Mouse (Mus musculus): Measurements from ENCODE around the gene Nmi. TPM values are rescaled to one million over a fixed set of nuclear protein-coding genes. Genes with fewer than 3 reads are reported as not detected.
"Not testable (repeated sequence)": the region's sequence is repeated elsewhere in the genome, so short reads cannot be mapped to it uniquely, and the experiment has no call there.

Nmi gene
- 15.6 and 18.5 TPM in 2 replicates for polyA plus RNA-seq (2014; fragmentation: Nextera tagmentation; extraction: Ambion mirVana)

DNA sequence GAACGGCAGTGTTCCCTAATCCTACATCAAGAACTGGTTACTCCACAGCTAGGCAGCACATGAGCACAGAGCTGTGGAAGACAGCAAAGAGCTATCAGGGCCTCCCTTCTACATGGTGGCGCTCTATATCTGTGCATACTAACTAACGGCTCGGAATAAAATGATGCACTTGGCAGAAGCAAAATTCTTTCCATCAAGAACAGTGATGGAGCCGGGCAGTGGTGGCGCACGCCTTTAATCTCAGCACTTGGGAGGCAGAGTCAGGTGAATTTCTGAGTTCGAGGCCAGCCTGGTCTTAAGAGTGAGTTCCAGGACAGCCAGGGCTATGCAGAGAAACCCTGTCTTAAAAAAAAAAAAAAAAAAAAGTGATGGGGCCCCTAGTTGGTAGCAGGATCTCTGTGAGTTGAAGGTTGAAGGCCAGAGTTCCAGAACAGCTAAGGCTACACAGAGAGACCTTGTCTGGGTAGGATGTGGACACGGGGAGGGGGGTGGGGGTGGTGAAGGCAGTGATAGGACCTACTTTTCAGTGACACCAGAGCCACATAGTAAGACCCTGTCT lies at the start of gene Nmi:
Gene Nmi, minus strand, starts transcription at position 85 of the 559 bp plus-strand sequence.
- peak within 1 kb of the TSS; percentile 63 for H3K4me3 ChIP-seq (ENCODE audit: low read depth, low read length)
- DNase-seq (ENCODE audit: low spot score) (peak; percentile 61), ATAC-seq (replicated peaks; ENCODE audit: low FRiP score, low TSS enrichment, low read depth) (no peak)
- H3K4me2 ChIP-seq (ENCODE audit: low read length), result peak within 1 kb of the TSS; percentile 63
- peak within 1 kb of the TSS; percentile 68 for H3K9ac ChIP-seq (ENCODE audit: low read length)
- 0 out of 2 replicates have a peak, but pooled peaks cover 2% of the 10 kb centered on the region for H3K9me3 ChIP-seq (ENCODE audit: control insufficient read depth, low read length)
- H3K27me3 ChIP-seq (replicated peaks; ENCODE audit: control insufficient read depth, insufficient read depth, low read length), result no peaks in the 10 kb centered on the region
- H3K27ac ChIP-seq (ENCODE audit: low read depth), result peak within 1 kb of the TSS; percentile 88
- 0 out of 2 replicates have a peak, but pooled peaks cover 3% of the 10 kb centered on the region for H3K4me1 ChIP-seq (replicated peaks; ENCODE audit: control insufficient read depth, insufficient read depth, low read length)
- 74% methylated on average over 9 of the region's 9 CpGs for WGBS
- H3K36me3 ChIP-seq (ENCODE audit: control insufficient read depth, insufficient read depth, low read length), result no peaks in the 10 kb centered on the region

DNA sequence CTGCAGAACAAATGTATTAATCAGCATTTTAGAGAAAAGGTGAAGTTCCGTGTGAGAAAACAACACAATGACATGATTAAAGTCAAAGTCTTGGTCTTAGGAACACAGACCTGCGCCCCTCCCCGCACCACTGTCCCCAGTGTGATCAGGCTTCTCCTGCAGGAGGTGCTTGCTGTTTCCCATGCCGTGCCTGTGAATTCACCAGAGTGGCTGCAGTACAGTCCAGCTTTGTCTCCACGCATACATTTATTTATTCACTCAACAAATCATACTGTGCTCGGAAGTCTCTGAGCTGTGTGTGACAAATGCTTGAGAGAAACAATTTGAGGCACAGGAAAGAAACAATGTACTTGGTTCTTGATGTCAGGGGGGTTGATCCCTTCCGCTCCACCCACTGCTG lies 43.1 kb upstream of the Nmi start:
- Histone ChIP-seq H3K27ac (ENCODE audit: low read depth) (no peak overlapping the region), H3K27me3 (replicated peaks; ENCODE audit: control insufficient read depth, insufficient read depth, low read length) (no peaks in the 10 kb centered on the region), H3K4me3 (ENCODE audit: low read depth, low read length) (no peak overlapping the region), H3K36me3 (ENCODE audit: control insufficient read depth, insufficient read depth, low read length) (no peaks in the 10 kb centered on the region), H3K4me2 (ENCODE audit: low read length) (no peak overlapping the region), H3K9ac (ENCODE audit: low read length) (no peak overlapping the region), H3K9me3 (ENCODE audit: control insufficient read depth, low read length) (no peaks in the 10 kb centered on the region), H3K4me1 (replicated peaks; ENCODE audit: control insufficient read depth, insufficient read depth, low read length) (no peaks in the 10 kb centered on the region)
- 45% methylated on average over 7 of the region's 7 CpGs for WGBS
- DNase-seq (ENCODE audit: low spot score) (no peak), ATAC-seq (replicated peaks; ENCODE audit: low FRiP score, low TSS enrichment, low read depth) (no peak)

DNA sequence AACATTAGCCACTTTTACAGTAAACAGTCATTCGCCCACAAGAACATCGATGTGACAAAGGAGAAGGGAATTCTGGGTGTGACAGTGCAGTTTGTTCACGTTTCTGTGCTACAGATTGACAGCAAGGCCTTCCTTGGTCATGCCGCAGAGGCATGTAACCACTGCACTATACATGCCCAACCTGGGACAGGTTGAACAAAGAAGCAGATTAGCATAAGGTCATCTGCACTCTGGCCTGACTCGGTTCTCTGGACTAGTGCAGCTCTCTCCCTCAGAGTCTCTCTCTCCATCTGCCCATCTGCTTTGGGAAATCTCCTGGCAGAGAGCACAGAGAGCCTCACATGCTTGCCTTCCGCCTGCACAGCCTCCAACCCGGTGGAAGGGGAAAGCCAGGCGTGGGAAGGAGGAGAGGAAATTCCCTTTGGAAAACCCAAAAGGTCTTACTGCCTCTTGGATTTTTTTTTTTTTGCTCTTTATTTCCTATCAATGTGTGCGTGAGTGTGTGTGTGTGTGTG lies 40.1 kb upstream of the Nmi start:
- 76% methylated on average over 9 of the region's 9 CpGs for WGBS
- Histone ChIP-seq H3K36me3 (ENCODE audit: control insufficient read depth, insufficient read depth, low read length) (no peaks in the 10 kb centered on the region), H3K27me3 (replicated peaks; ENCODE audit: control insufficient read depth, insufficient read depth, low read length) (no peaks in the 10 kb centered on the region), H3K27ac (ENCODE audit: low read depth) (no peak overlapping the region), H3K4me2 (ENCODE audit: low read length) (no peak overlapping the region), H3K9me3 (ENCODE audit: control insufficient read depth, low read length) (no peaks in the 10 kb centered on the region), H3K9ac (ENCODE audit: low read length) (no peak overlapping the region), H3K4me1 (replicated peaks; ENCODE audit: control insufficient read depth, insufficient read depth, low read length) (no peaks in the 10 kb centered on the region), H3K4me3 (ENCODE audit: low read depth, low read length) (no peak overlapping the region)
- DNase-seq (ENCODE audit: low spot score) (no peak), ATAC-seq (replicated peaks; ENCODE audit: low FRiP score, low TSS enrichment, low read depth) (no peak)

GRCm38 (mm10) chr2:52011820-52012219 lies 38.5 kb upstream of the Nmi start:
- WGBS, result 87% methylated on average over 3 of the region's 3 CpGs
- not testable (repeated sequence) for H3K4me3 ChIP-seq (ENCODE audit: low read depth, low read length); H3K4me2 ChIP-seq (ENCODE audit: low read length); DNase-seq (ENCODE audit: low spot score); H3K27me3 ChIP-seq (replicated peaks; ENCODE audit: control insufficient read depth, insufficient read depth, low read length); ATAC-seq (replicated peaks; ENCODE audit: low FRiP score, low TSS enrichment, low read depth); H3K9ac ChIP-seq (ENCODE audit: low read length); H3K36me3 ChIP-seq (ENCODE audit: control insufficient read depth, insufficient read depth, low read length); H3K9me3 ChIP-seq (ENCODE audit: control insufficient read depth, low read length); H3K27ac ChIP-seq (ENCODE audit: low read depth); H3K4me1 ChIP-seq (replicated peaks; ENCODE audit: control insufficient read depth, insufficient read depth, low read length)

GRCm38 (mm10) chr2:52006380-52006779 lies 33.1 kb upstream of the Nmi start:
- Histone ChIP-seq H3K27ac (ENCODE audit: low read depth) (no peak overlapping the region), H3K9me3 (ENCODE audit: control insufficient read depth, low read length) (no peaks in the 10 kb centered on the region), H3K4me3 (ENCODE audit: low read depth, low read length) (no peak overlapping the region), H3K4me2 (ENCODE audit: low read length) (no peak overlapping the region), H3K4me1 (replicated peaks; ENCODE audit: control insufficient read depth, insufficient read depth, low read length) (no peaks in the 10 kb centered on the region), H3K27me3 (replicated peaks; ENCODE audit: control insufficient read depth, insufficient read depth, low read length) (no peaks in the 10 kb centered on the region), H3K9ac (ENCODE audit: low read length) (no peak overlapping the region), H3K36me3 (ENCODE audit: control insufficient read depth, insufficient read depth, low read length) (no peaks in the 10 kb centered on the region)
- DNase-seq (ENCODE audit: low spot score) (no peak), ATAC-seq (replicated peaks; ENCODE audit: low FRiP score, low TSS enrichment, low read depth) (no peak)
- WGBS, result 74% methylated on average over 3 of the region's 3 CpGs

- WGBS, result 87% methylated on average over 10 of the region's 10 CpGs
- H3K4me3 ChIP-seq (ENCODE audit: low read depth, low read length); H3K9me3 ChIP-seq (ENCODE audit: control insufficient read depth, low read length); H3K27ac ChIP-seq (ENCODE audit: low read depth); H3K4me1 ChIP-seq (replicated peaks; ENCODE audit: control insufficient read depth, insufficient read depth, low read length); H3K4me2 ChIP-seq (ENCODE audit: low read length); H3K27me3 ChIP-seq (replicated peaks; ENCODE audit: control insufficient read depth, insufficient read depth, low read length); ATAC-seq (replicated peaks; ENCODE audit: low FRiP score, low TSS enrichment, low read depth); H3K9ac ChIP-seq (ENCODE audit: low read length); H3K36me3 ChIP-seq (ENCODE audit: control insufficient read depth, insufficient read depth, low read length); DNase-seq (ENCODE audit: low spot score): not testable (repeated sequence)
Measured at GRCm38 (mm10) chr2:52002299-52002698, 29.0 kb upstream of the Nmi start.

DNA sequence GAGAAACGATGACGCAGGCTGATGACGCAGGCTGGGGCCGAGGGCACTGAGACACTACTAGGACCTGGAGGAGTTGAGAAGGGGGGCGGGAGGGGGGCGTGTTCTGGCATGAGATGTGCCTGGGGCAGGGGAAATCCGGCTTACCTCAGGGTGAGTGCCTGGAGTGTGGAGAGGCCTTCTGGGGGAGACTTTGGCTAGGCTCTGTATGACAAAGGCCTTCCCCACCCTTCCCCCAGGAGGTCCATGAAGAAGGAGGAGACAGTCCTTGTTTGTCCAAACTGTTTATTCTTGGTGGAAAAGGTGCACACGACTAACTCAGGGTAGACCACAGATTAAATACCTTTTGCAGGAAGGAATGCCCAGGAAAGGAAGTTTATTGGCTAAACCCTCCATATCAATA lies 28.2 kb upstream of the Nmi start:
- Histone ChIP-seq H3K27me3 (replicated peaks; ENCODE audit: control insufficient read depth, insufficient read depth, low read length) (no peaks in the 10 kb centered on the region), H3K9ac (ENCODE audit: low read length) (no peak overlapping the region), H3K36me3 (ENCODE audit: control insufficient read depth, insufficient read depth, low read length) (no peaks in the 10 kb centered on the region), H3K27ac (ENCODE audit: low read depth) (no peak overlapping the region), H3K4me2 (ENCODE audit: low read length) (no peak overlapping the region), H3K4me1 (replicated peaks; ENCODE audit: control insufficient read depth, insufficient read depth, low read length) (no peaks in the 10 kb centered on the region), H3K4me3 (ENCODE audit: low read depth, low read length) (no peak overlapping the region), H3K9me3 (ENCODE audit: control insufficient read depth, low read length) (no peaks in the 10 kb centered on the region)
- DNase-seq (ENCODE audit: low spot score) (no peak), ATAC-seq (replicated peaks; ENCODE audit: low FRiP score, low TSS enrichment, low read depth) (no peak)
- 80% methylated on average over 8 of the region's 8 CpGs for WGBS

- Histone ChIP-seq H3K4me3 (ENCODE audit: low read depth, low read length) (no peak overlapping the region), H3K36me3 (ENCODE audit: control insufficient read depth, insufficient read depth, low read length) (no peaks in the 10 kb centered on the region), H3K9ac (ENCODE audit: low read length) (no peak overlapping the region), H3K4me2 (ENCODE audit: low read length) (no peak overlapping the region), H3K27ac (ENCODE audit: low read depth) (no peak overlapping the region), H3K27me3 (replicated peaks; ENCODE audit: control insufficient read depth, insufficient read depth, low read length) (no peaks in the 10 kb centered on the region), H3K4me1 (replicated peaks; ENCODE audit: control insufficient read depth, insufficient read depth, low read length) (no peaks in the 10 kb centered on the region), H3K9me3 (ENCODE audit: control insufficient read depth, low read length) (no peaks in the 10 kb centered on the region)
- WGBS, result 63% methylated on average over 7 of the region's 7 CpGs
- DNase-seq (ENCODE audit: low spot score) (no peak), ATAC-seq (replicated peaks; ENCODE audit: low FRiP score, low TSS enrichment, low read depth) (no peak)
Measured at GRCm38 (mm10) chr2:51999996-52000395, 26.7 kb upstream of the Nmi start.

DNA sequence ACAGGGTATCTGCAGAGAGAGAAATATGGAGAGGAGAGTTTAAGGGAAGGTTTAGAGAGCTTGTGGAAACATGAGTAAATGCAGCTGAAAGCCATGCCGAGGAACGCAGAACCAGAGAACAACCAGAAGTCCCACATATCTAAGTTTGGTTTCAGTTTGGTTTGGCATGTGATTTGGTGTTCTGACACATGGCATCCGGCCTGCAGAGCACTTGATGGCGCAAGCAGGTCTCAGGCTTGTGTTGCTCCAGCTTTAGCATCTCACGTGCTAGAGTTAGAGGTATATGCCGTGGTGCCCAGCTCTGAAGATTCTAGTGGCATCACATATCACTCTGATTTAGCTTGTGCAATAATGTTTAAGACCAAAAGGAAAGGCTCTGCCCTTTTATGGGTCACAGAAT lies 18.2 kb upstream of the Nmi start:
- 91% methylated on average over 6 of the region's 6 CpGs for WGBS

More for the DNA sequence above, 18.2 kb upstream of the Nmi start:
- ATAC-seq (replicated peaks; ENCODE audit: low FRiP score, low TSS enrichment, low read depth) (no peak), DNase-seq (ENCODE audit: low spot score) (no peak)
- no peak overlapping the region for H3K4me2 ChIP-seq (ENCODE audit: low read length)
- H3K4me3 ChIP-seq (ENCODE audit: low read depth, low read length), result no peak overlapping the region
- no peaks in the 10 kb centered on the region for H3K27me3 ChIP-seq (replicated peaks; ENCODE audit: control insufficient read depth, insufficient read depth, low read length)
- no peak overlapping the region for H3K9ac ChIP-seq (ENCODE audit: low read length)
- H3K9me3 ChIP-seq (ENCODE audit: control insufficient read depth, low read length), result no peaks in the 10 kb centered on the region
- no peak overlapping the region for H3K27ac ChIP-seq (ENCODE audit: low read depth)
- H3K4me1 ChIP-seq (replicated peaks; ENCODE audit: control insufficient read depth, insufficient read depth, low read length), result no peaks in the 10 kb centered on the region
- no peaks in the 10 kb centered on the region for H3K36me3 ChIP-seq (ENCODE audit: control insufficient read depth, insufficient read depth, low read length)
